ENCODE assay signal across 8 mouse cellular contexts in genomic region chr15:78832701-78833123, GRCm38 (mm10). TPM values are rescaled to one million over a fixed set of nuclear protein-coding genes. Genes with fewer than 3 reads are reported as not detected.
DNase-seq lines count a peak whose midpoint lies in the region; ATAC-seq lines count a peak whose summit lies in the region.

No protein-coding gene starts in this region.

- H3K9ac ChIP-seq in forebrain, embryonic 16.5 days (replicated peaks; ENCODE audit: low read depth, low read length), result 0 out of 2 replicates have a peak overlapping the region, but pooled peaks have one; percentile 15
- no peak overlapping the region; the same call in 1 of the 2 replicates for H3K9ac ChIP-seq in liver, embryonic 16.5 days (ENCODE audit: low read depth, low read length)

- H3K4me1 ChIP-seq in forebrain, embryonic 16.5 days (replicated peaks; ENCODE audit: control insufficient read depth, insufficient read depth, low read length), result peaks cover 24% of the 10 kb centered on the region
- H3K4me1 ChIP-seq in liver, embryonic 16.5 days (ENCODE audit: control insufficient read depth, low read depth, low read length), result peaks cover 27% of the 10 kb centered on the region

- no peaks in the 10 kb centered on the region for H3K9me3 ChIP-seq in forebrain, embryonic 16.5 days (ENCODE audit: control insufficient read depth, low read length)
- no peaks in the 10 kb centered on the region for H3K9me3 ChIP-seq in liver, embryonic 16.5 days (replicated peaks; ENCODE audit: control insufficient read depth, low read length)

- ATAC-seq in forebrain, embryonic 16.5 days, result peak; percentile 86
- ATAC-seq in liver, embryonic 16.5 days (ENCODE audit: low read depth), result peak; percentile 20
- no peak for ATAC-seq in megakaryocyte, adult 5-6 weeks (ENCODE audit: poor library complexity, severe bottlenecking)

- WGBS in forebrain, embryonic 16.5 days, result 6% methylated on average over 14 of the region's 14 CpGs
- WGBS in liver, embryonic 16.5 days (ENCODE audit: insufficient replicate concordance), result 51% methylated on average over 14 of the region's 14 CpGs

- H3K4me2 ChIP-seq in forebrain, embryonic 16.5 days (ENCODE audit: low read length), result no peak overlapping the region
- H3K4me2 ChIP-seq in liver, embryonic 16.5 days (ENCODE audit: low read depth, low read length), result no peak overlapping the region

- H3K27ac ChIP-seq in forebrain, embryonic 16.5 days (ENCODE audit: low read length), result peak overlapping the region; percentile 45
- peak overlapping the region; percentile 80 for H3K27ac ChIP-seq in liver, embryonic 16.5 days (ENCODE audit: low read length)

- H3K4me3 ChIP-seq in forebrain, embryonic 16.5 days (replicated peaks; ENCODE audit: low read length), result no peak overlapping the region
- no peak overlapping the region for H3K4me3 ChIP-seq in liver, embryonic 16.5 days (ENCODE audit: low read depth, low read length)

- no peaks in the 10 kb centered on the region for H3K27me3 ChIP-seq in forebrain, embryonic 16.5 days (replicated peaks; ENCODE audit: control insufficient read depth, insufficient read depth, low read length)
- no peaks in the 10 kb centered on the region for H3K27me3 ChIP-seq in liver, embryonic 16.5 days (ENCODE audit: control insufficient read depth, insufficient read depth, low read depth, low read length)

- H3K36me3 ChIP-seq in forebrain, embryonic 16.5 days (ENCODE audit: control insufficient read depth, insufficient read depth), result no peaks in the 10 kb centered on the region
- no peaks in the 10 kb centered on the region for H3K36me3 ChIP-seq in liver, embryonic 16.5 days (ENCODE audit: control insufficient read depth, insufficient read depth)

- intact Hi-C loops in heart, postnatal 10 days (cut with DNase I), result loop anchor here (1.0 kb wide), 1 partner anchor 11 kb away; no protein-coding TSS in a partner anchor

- DNase-seq in 3134 (ENCODE audit: extremely low read depth, insufficient read length, low spot score), result peak; percentile 99
- peak; percentile 43 for DNase-seq in cerebellum, adult 11 months
- peak; percentile 90 to 91 for DNase-seq in heart, postnatal 10 days
- peak; percentile 84 to 85 for DNase-seq in kidney, postnatal 36 days
- DNase-seq in retina, embryonic 14.5 days (ENCODE audit: low spot score), result peak; percentile 55

RNA-seq across cellular contexts. Expression of gene Cdc42ep1, which starts 9.7 kb away (rescaled TPM):
- polyA plus RNA-seq in forebrain, embryonic 16.5 days (2015; fragmentation: Nextera tagmentation; extraction: Ambion mirVana), result 9.7 and 11.0 TPM in 2 replicates
- total RNA-seq in heart, postnatal 10 days (2021), result 10 to 100 TPM; 63.9 to 68.5 TPM
- 12.1 and 13.1 TPM in 2 replicates for polyA plus RNA-seq in liver, embryonic 16.5 days (2015; fragmentation: Nextera tagmentation; extraction: Ambion mirVana)
- not detected in 2 replicates for total RNA-seq in megakaryocyte, adult 5-6 weeks (2015)
- total RNA-seq in megakaryocyte, adult 5-6 weeks (2017), result 0.26 TPM in 1 of 2 replicates, not detected in the other

RNA-seq across cellular contexts. Expression of gene Lgals2, which starts 22.6 kb away (rescaled TPM):
- polyA plus RNA-seq in forebrain, embryonic 16.5 days (2015; fragmentation: Nextera tagmentation; extraction: Ambion mirVana), result not detected in 2 replicates
- under 1 TPM in 1 of 2 experiments, not detected in 1; 0.64 TPM for total RNA-seq in heart, postnatal 10 days (2021)
- polyA plus RNA-seq in liver, embryonic 16.5 days (2015; fragmentation: Nextera tagmentation; extraction: Ambion mirVana), result 9.1 and 15.8 TPM in 2 replicates
- not detected in 2 replicates for total RNA-seq in megakaryocyte, adult 5-6 weeks (2015)
- total RNA-seq in megakaryocyte, adult 5-6 weeks (2017), result 0.26 TPM in 1 of 2 replicates, not detected in the other

RNA-seq across cellular contexts. Expression of gene Card10, which starts 29.9 kb away (rescaled TPM):
- 1.3 and 1.4 TPM in 2 replicates for polyA plus RNA-seq in forebrain, embryonic 16.5 days (2015; fragmentation: Nextera tagmentation; extraction: Ambion mirVana)
- 10 to 100 TPM; 18.8 to 20.4 TPM for total RNA-seq in heart, postnatal 10 days (2021)
- 1.8 and 2.1 TPM in 2 replicates for polyA plus RNA-seq in liver, embryonic 16.5 days (2015; fragmentation: Nextera tagmentation; extraction: Ambion mirVana)
- total RNA-seq in megakaryocyte, adult 5-6 weeks (2015), result 2.3 and 2.7 TPM in 2 replicates
- total RNA-seq in megakaryocyte, adult 5-6 weeks (2017), result 0.92 and 1.1 TPM in 2 replicates

RNA-seq across cellular contexts. Expression of gene Gga1, which starts 44.3 kb away (rescaled TPM):
- polyA plus RNA-seq in forebrain, embryonic 16.5 days (2015; fragmentation: Nextera tagmentation; extraction: Ambion mirVana), result 61.3 and 67.4 TPM in 2 replicates
- total RNA-seq in heart, postnatal 10 days (2021), result 10 to 100 TPM; 40.4 to 45.2 TPM
- 18.6 and 19.6 TPM in 2 replicates for polyA plus RNA-seq in liver, embryonic 16.5 days (2015; fragmentation: Nextera tagmentation; extraction: Ambion mirVana)
- total RNA-seq in megakaryocyte, adult 5-6 weeks (2015), result 46.0 and 52.6 TPM in 2 replicates
- 20.8 and 28.9 TPM in 2 replicates for total RNA-seq in megakaryocyte, adult 5-6 weeks (2017)

RNA-seq across cellular contexts. Expression of gene Mfng, which starts 59.4 kb away (rescaled TPM):
- 58.1 and 67.0 TPM in 2 replicates for polyA plus RNA-seq in forebrain, embryonic 16.5 days (2015; fragmentation: Nextera tagmentation; extraction: Ambion mirVana)
- total RNA-seq in heart, postnatal 10 days (2021), result 10 to 100 TPM; 19.3 to 24.0 TPM
- 4.5 and 5.4 TPM in 2 replicates for polyA plus RNA-seq in liver, embryonic 16.5 days (2015; fragmentation: Nextera tagmentation; extraction: Ambion mirVana)
- 8.8 and 9.8 TPM in 2 replicates for total RNA-seq in megakaryocyte, adult 5-6 weeks (2015)
- total RNA-seq in megakaryocyte, adult 5-6 weeks (2017), result 5.7 and 5.8 TPM in 2 replicates

Comparison
In these comparisons a context has a peak if more than half of its experiments do, and no peak if none do; other contexts are left out.
1. DNase-seq: peak in every context shown above with its lines; median percentile 99 in 3134; 90 in heart, postnatal 10 days; 84 in kidney, postnatal 36 days; 55 in retina, embryonic 14.5 days; 43 in cerebellum, adult 11 months.
2. RNA of gene Cdc42ep1, which starts 9.7 kb away (total RNA-seq): 63.9 to 68.5 TPM in heart, postnatal 10 days; 0.26 TPM in megakaryocyte, adult 5-6 weeks; every median in the first group is over 10 times any median in the second.
3. RNA of gene Card10, which starts 29.9 kb away (total RNA-seq): 18.8 to 20.4 TPM in heart, postnatal 10 days; 0.92 to 2.7 TPM in megakaryocyte, adult 5-6 weeks; every median in the first group is over 4 times any median in the second.